Mouse (Mus musculus): ENCODE data around the gene Gphb5.

Gphb5 gene

GRCm38 (mm10) chr12:75391526-75391925 is 25.1 kb downstream of the Gphb5 start:
- no peak for DNase-seq (ENCODE audit: low spot score in 2 of 2)

- peak; percentile 33 to 44 for DNase-seq (ENCODE audit: low spot score in 2 of 2)
Observed at GRCm38 (mm10) chr12:75389308-75390135, 27.1 kb downstream of the Gphb5 start.

GRCm38 (mm10) chr12:75388521-75388920 is 28.1 kb downstream of the Gphb5 start:
- DNase-seq (ENCODE audit: low spot score in 2 of 2), result no peak

- no peak for DNase-seq (ENCODE audit: low spot score in 2 of 2)
Observed at GRCm38 (mm10) chr12:75387846-75388245, 28.7 kb downstream of the Gphb5 start.

- no peak for DNase-seq (ENCODE audit: low spot score in 2 of 2)
Observed at GRCm38 (mm10) chr12:75387156-75387555, 29.4 kb downstream of the Gphb5 start.

- no peak for DNase-seq (ENCODE audit: low spot score in 2 of 2)
Observed at GRCm38 (mm10) chr12:75386731-75387130, 29.9 kb downstream of the Gphb5 start.

GRCm38 (mm10) chr12:75376126-75376525 is 40.5 kb downstream of the Gphb5 start:
- DNase-seq (ENCODE audit: low spot score in 2 of 2), result no peak

GRCm38 (mm10) chr12:75375060-75375459 is 41.5 kb downstream of the Gphb5 start:
- no peak for DNase-seq (ENCODE audit: low spot score in 2 of 2)

- no peak for DNase-seq (ENCODE audit: low spot score in 2 of 2)
Observed at GRCm38 (mm10) chr12:75374437-75374836, 42.1 kb downstream of the Gphb5 start.

- DNase-seq (ENCODE audit: low spot score in 2 of 2), result no peak
Observed at GRCm38 (mm10) chr12:75369418-75369851, 47.1 kb downstream of the Gphb5 start.

- no peak for DNase-seq (ENCODE audit: low spot score in 2 of 2)
Observed at GRCm38 (mm10) chr12:75368527-75368926, 48.1 kb downstream of the Gphb5 start.

- no peak for DNase-seq (ENCODE audit: low spot score in 2 of 2)
Observed at GRCm38 (mm10) chr12:75367371-75367770, 49.2 kb downstream of the Gphb5 start.

- DNase-seq (ENCODE audit: low spot score in 2 of 2), result no peak
Observed at GRCm38 (mm10) chr12:75365621-75366124, 50.9 kb downstream of the Gphb5 start.

GRCm38 (mm10) chr12:75364416-75364815 is 52.2 kb downstream of the Gphb5 start:
- DNase-seq (ENCODE audit: low spot score in 2 of 2), result no peak

- DNase-seq (ENCODE audit: low spot score in 2 of 2), result no peak
Observed at GRCm38 (mm10) chr12:75362456-75362855, 54.1 kb downstream of the Gphb5 start.

Measured in frontal cortex, postnatal 25 days (tissue).